Mouse (Mus musculus): ENCODE measurements at regions not wholly inside any gene's neighbourhood (a gene's known extent, or its start where the extent isn't known, plus 50 kb on each side); places are given as distances from the start of the nearest gene placed in this dataset.
"Not testable (repeated sequence)": the region's sequence is repeated elsewhere in the genome, so short reads cannot be mapped to it uniquely, and the experiment has no call there.

DNA sequence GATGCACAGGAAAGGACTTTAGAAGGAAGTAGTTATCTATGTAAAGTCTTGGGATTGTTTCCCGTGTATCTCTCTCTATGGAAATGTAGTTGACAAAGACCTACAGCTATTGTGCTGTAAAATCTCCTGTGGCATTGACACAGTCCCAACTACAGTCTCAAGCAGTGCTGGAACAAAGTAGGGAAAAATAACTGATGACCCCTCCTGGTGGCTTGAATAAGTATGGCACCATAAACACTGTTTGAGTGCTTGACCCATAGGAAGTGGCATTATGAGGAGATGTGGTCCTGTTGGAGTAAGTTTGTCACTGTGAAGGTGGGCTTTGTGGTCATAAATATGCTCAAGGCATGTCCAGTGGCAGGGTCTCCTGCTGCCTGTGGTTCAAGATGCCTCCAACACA, 928.4 kb upstream of the Mms22l start:
- no peak for DNase-seq

DNA sequence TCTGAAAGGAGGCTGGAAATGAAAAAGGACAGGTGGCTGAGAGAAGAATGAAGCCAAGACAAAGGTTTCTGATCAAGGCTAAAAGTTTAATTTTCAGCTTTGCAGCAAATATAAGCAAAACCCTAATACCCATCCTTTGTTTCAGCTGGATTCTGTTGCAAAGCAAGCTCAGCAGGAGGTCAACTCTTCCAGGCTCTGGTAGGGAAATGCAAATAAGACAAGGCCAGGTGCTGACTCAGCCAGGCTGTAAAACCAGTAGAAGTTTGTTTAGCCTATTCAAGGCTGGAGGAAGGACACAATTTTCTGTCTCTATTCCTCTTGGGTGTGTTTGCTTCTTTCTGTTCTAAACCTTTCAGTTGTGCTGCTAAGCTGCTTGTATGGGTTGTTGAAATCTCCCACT, 923.2 kb upstream of the Mms22l start:
- DNase-seq = no peak

DNA sequence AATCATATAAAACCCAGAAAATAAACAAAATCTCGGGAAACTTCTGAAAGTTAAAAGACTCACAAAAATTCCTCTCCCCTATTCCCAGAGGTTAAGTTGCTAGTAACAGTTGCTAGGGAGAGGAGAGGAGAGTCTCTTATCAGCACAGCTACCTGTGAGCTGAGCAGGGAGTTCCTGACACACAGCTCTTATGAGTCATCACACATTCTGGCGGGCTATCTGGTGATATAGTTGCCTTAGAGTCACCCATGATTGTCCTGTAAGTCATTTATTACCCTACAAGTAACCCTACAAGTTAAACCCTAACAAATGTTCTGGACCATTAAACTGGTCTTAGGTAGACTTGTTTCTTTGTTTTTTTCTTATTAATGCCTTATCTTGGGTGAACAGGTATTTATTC, 908.8 kb upstream of the Mms22l start:
- DNase-seq = no peak

DNA sequence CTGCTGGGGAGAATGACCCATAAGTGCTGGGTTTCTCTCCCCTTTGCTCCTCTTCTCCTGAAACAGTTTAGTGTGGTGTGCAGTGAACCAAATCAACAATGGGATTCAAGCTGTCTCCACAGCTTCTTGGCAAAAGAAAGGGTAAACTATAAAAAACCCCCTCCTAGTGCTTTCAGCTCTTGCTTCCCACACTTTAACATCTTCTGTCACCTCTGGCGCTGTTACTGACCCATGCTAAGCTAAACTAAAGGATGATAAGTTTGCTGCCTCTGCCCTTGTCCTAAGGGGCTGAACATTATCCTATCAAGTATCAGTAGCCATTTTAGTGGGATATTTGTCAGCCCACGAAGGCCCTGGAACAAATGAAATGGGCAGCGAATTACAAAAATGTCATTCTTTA, 905.4 kb upstream of the Mms22l start:
- DNase-seq = no peak

DNA sequence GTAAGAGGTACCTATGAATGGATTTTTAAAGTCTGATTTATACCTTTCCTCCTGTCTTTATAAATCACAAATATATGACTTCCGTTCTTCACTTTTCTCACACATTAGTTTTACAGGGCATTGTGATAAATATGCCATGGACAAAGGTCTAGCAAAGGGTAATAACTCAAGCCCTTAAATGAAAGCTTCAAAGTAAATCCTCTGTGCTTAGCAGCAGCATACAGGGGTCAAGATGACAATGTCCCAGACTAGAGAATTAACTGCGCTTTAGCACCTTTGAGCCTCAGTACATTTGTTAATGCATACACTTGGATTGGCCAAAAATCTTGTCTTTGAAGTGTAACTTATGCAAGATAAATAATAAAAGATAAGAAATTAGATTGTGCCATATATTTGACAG, 904.7 kb upstream of the Mms22l start:
- DNase-seq = no peak

DNA sequence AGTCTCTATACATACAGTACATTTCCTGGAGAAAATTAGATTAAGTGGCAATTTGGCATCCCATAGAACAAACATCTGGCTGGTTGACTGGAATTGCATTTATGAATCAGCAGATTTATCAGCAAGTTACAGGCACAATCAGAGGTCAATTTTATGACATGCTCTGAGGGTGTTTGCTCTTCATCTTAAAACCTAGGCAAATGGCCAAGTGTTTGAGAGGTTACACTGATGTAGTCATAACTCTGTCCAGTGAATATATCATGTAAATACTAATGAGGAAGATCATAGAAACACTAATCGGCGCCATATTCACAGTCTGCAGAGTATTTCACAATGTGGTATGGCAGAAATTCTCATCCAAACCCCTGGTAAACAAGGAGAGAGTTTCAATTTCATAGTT, 896.2 kb upstream of the Mms22l start:
- DNase-seq = no peak

DNA sequence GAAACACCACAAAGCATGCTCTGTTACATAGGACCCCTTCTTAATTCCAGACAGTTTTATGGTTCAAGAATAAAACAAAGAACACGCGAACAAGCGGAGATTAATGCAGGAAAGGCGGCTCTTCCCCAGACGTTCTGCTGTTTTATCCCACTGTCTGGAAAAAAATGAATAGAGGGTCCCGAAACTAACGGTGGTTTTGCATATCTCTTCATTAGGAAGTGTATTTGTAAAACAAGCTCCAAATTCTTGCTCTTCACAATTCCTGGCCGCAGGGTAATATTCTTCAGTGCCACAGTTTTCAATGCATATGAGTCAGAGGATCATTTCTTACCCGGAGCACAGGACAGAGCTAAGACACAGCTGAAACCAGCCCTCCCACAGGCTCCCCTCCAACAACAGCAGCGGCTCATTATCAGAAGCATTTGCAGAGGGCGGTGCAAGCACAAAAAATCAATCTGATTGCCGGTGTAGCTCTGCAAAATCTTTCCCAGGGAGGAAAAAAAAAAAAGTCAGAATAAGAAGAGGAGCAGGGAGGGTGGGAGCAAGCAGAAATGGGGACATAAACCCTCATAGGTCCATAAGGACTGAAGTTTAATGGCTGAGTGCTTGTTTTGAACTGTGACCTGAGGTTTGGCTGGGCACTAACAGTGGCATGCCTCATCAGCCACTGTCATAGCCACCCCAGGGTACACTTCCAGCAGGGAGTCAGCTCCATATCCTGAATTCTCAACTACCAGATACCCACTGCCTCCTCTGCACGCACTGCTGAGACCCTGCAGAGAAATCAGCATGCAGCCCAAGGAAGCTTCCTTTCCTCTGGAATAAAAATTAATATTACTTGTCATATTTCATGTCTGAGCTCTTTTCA, 894.6 kb upstream of the Mms22l start:
- no peak for DNase-seq

DNA sequence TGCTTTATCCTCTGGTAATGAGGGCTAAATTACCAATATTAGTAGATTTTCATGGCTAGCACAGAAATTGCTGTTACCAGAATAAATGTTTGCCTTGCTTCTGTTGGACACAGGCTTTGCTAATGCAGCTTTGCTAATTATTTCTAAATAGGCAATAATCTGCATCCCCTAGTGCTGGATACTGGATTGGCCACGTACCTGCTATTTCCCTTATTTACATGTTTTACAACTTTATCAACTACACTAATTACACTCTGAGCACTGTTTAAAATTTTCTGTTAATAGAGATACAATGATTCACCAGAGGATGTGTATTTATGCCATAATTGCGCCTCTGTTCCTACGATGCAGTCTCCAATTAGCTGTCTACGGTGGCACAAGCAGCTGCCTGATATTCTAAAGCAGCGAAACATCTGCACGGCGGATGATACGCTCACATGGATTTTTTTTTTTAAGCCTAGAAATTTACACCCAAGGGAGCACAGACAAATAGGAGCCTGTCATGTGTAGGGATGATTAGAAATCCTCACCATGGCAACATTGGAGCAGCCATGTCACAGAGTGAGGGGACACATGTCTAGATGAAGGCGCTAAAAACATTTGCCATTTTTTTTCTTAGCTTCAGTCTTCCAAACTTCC, 893.8 kb upstream of the Mms22l start:
- DNase-seq = no peak

DNA sequence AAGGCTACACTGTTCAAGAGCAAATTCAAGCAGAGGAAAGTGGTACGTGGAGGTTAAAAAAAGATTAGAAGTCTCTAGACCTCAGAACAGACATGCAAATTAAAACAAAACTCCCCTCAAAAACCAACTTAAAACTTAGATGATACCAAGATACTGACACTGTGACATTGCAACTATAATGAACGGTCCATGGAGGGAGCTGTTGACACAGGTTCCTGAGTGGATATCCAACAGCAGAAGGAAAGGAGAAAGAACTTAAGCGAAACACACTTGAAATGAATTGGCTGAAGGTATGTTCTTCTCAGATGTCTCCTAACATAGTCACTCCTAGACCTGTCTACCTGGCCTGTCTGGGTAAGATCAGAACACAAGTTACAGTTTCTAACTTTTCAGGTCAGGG, 888.9 kb upstream of the Mms22l start:
- no peak for DNase-seq

DNA sequence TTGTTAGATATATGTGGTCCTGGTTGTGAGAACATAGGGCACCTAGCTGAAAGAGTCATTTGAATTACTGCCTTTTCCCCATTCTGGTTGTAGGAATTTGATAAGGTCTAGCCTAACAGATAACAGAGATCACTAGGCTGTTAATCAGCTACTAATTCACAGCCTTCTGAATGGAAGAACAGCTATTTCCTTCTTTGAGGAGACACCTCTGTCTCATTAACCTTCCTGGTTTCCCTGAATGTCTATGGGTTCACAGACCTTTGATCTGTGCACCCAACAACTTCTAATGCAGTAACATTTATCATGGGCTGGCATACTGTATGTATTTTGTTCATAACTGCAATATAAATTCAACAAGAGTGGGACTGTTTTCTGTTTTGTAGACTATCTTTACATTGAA, 875.0 kb upstream of the Mms22l start:
- DNase-seq = no peak

DNA sequence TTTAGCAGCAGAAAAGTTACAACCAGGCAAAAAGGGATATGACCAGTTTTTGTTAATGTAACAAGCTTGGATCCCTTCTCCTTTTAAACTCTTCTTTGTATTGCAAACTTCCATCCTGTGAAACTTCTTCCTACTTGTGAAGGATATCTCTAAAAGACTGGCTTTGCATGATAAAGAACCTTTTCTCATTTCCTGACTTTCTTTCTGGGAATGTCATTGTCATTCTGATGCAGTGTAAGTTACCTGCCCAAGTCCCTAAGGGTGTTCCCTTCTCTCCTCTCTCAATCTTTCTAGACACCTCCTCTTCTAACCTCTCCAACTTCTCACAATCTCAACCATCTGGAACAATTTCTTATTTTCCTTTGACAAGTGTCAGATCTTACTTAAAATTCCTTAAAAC, 874.0 kb upstream of the Mms22l start:
- DNase-seq = no peak

DNA sequence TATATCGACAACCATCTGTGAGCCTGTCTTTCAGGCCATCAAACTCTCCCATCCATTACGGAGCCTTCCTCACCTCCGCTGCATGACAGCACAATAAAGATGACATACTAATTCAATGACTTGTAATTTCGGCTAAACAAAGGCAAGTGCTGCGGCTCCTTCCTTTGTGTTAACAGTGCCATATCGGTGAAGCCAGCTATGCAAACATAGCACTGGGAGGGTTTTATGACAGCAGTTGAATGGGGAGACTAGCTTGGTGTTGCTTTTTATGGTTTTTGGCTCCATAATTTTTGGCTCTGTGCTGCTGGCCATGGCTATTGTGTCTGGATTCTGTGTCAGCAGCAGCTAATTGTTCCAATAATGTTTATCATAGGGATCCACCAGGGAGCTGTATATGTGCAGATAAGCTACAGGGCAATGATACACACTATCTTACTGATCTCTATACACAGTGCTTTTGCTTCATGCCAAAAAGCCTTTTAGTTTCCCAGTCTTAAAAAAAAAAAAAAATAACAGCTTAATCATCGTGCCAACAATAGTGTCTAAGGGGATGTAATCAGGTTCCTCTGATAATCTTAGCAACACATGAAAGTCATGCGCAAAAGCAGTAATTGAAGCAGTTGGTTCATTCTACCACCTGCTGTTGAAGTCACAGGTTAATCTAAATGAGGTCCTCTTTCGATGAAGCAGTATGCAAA, 859.9 kb upstream of the Mms22l start:
- DNase-seq = no peak

DNA sequence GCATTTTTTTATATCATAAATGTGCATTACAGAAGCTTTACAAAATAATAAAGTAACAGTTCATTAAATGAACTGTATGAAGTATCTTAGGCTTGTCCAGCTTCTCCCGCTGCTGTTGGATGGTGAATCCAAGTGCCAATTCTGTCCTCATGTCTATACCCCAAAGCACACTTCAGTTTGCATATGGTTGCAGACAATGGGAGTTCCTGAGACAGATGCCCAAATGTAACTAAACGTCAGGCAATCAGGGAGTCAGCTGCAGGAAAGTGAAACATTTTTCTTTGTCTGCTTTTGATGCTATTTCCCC, 859.4 kb upstream of the Mms22l start:
- DNase-seq = no peak

DNA sequence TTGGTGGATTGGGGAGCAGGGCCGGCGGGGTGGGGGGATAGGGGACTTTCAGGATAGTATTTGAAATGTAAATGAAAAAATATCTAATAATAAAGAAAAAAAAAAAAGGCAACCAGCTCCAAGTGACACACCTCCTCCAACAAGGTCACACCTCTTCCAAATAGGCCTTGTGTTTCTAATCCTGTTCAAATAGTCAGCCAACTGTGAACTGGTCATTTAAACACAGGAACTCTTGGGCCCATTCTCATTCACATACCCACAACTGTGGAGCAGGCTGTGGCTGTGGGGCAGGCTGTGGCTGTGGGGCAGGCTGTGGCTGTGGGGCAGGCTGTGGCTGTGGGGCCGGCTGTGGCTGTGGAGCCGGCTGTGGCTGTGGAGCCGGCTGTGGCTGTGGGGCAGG, 839.6 kb upstream of the Mms22l start:
- DNase-seq = not testable (repeated sequence)

DNA sequence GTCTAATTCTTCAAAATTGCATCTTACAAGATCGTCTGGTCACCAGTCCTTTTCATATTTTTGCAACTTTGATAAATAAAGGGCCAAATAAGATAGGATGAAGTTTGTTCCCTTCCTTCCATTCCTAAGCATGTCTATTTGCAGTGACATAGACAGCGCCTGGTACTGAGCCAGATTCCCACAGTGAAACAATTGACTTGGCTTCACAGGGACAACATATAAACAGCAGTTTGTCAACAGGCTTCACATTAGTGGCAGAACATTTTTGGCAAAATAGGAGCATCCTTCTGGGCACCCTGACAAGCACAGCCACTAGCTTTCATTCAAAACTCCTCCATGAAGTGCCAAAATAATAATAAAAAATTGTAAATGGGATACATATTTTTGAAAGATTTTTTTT, 827.4 kb upstream of the Mms22l start:
- no peak for DNase-seq

DNA sequence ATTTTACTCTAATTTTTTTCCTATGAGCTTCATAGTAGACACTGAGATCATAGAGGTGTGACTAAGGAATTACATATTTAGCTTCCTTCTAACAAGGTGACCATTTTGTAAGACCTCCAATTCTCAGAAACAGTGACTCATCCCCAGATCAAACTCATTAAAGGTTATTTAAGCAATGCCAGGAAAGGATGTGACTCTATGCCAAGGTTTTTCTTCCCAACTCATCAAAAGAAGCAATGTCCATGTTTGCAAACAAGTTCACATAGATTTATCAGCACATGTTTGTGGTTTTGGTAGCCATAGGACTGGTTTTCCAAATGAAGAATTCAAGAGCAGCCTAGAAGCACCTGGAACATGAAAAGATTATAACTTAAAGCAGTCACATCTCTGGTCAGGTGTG, 792.6 kb upstream of the Mms22l start:
- no peak for DNase-seq

DNA sequence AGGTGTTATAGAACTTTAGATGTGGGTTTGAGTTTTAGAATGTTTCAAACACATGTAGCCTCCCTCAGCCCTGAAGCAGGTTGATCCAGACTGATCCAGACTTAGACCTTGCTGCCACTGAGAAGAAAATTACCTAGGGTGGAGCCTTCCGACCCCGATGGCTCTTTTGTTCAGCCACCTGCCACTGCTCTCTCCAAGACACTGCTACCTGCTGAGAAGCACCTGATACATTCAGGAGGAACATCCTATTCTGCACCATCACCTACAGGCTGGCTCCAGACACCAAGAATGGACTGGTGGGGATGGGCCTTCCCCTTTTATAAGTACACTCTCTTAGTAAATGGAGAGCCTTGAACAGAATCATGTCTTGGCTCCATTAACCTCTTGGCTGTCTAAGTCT, 785.5 kb upstream of the Mms22l start:
- DNase-seq = no peak

DNA sequence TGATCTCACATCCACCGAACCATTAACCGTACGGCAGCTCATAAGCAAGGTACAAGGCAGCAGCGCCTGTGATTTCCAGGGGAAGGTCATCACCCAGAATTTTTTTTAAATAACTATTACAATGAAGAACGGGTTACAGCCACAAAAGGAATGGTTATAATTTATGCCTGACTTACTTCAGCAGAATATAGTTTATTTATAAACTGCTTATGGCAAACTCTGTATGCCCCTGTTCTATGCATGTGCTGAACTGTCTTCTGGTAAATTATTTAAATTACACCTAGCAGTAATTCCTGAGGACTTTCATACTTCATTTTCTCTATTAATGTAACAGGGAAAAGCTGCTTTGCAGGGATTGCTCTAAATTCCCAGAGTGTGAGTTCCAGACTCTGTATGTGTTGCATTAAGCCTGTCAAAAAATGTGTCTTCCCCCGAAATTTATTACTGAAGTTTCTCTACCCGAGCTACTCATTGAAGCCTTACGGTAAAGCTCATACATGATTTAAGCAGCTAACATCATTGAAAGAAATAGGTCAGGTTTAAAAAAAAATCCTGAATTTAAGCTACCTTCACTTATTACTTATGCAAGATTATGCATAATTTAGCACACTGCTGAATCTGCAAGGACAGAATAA, 782.4 kb upstream of the Mms22l start:
- no peak for DNase-seq

DNA sequence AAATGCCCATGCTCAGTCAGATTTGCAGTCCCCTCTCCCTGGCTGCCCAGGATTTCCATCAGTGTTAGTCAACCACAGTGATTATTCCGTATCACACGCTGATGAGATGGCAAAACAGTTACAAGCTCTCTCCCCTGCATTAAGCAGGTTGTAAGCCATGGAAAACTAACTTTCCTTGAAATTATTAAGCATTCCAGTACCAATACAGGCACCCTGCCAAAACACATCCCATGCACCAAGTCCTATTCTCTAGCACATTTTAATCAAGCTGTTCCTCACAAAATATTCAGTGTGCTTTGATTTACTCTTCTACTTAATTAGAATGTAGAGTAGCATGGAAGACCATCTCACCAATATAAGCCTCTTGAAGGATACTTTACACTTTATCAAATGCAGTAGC, 768.4 kb upstream of the Mms22l start:
- DNase-seq = no peak

DNA sequence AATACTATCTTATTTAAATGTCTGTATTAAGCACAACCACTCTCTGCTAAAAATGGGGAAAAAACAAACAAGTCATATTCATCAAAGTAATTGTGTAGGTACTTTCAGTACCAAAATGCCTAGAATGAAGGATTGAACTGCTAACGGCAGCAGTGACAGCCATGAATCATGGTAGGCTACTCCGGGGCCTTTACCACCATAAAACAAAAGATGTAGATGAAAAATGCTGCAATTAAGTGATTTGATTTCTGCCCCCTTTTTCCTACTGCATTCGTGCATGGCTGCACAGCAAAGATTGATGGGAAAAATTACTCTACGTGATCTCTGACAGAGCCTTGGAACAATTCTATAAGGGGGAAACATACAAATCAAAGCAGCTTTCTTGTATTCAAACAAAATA, 763.8 kb upstream of the Mms22l start:
- DNase-seq = no peak

DNA sequence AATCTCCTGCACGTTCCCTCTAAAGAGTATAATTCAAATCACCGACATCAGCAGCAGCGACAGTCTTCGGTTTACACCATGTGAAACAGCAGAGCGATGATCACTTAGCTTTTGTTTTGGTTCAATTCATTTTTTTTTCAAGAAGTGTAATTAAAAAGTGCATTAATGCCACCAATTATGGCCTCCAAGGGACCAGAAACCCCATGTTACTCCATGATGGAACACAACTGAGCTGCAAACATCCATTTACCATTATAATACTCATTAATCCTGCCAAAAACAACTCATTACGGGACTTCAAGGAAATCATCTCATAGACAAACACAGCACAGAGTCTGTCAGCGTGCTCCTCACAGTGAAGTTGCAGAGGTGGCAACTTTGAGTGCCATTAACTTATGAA, 752.2 kb upstream of the Mms22l start:
- DNase-seq = no peak

DNA sequence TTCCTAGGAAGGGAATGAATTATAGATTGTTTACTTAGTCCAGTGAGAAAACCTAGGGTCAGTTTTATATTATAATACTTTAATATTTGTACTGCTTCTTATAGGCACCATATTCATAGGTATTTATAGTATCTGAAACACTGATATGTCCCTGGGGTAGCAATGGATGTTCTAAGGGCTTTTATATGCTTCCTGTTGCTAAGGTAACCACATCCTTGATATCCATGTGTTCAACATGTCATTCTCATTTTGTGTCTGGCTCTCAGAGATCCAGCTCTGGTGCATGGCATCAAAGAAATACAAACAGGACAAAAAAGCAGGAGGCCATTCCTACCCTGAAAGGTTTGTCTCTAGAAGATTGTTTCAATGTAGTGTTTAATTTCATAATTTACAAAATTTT, 738.2 kb upstream of the Mms22l start:
- DNase-seq = no peak

All from adrenal gland, postnatal 14 days (tissue).